ENCODE assay signal across 15 mouse cellular contexts in genomic region chr7:125558997-125559396, GRCm38 (mm10). TPM values are rescaled to one million over a fixed set of nuclear protein-coding genes. Genes with fewer than 3 reads are reported as not detected.
DNase-seq lines count a peak whose midpoint lies in the region; ATAC-seq and TF ChIP-seq lines count a peak whose summit lies in the region.
"Had no signal": no experiment of that assay in that cellular context is flagged by ENCODE, and none has a peak within 500 bp of the region (broad histone marks: within the 10 kb centered on the region; RNA-seq: fewer than 3 reads in every experiment).

No protein-coding gene starts in this region.

- no peak overlapping the region for H3K4me2 ChIP-seq in heart, embryonic 11.5 days
- no peak overlapping the region for H3K4me2 ChIP-seq in stomach, embryonic 15.5 days
- H3K4me2 ChIP-seq in hindbrain, embryonic 11.5 days (replicated peaks; ENCODE audit: low read depth, low read length) = no peak overlapping the region
- H3K4me2 ChIP-seq: embryonic facial prominence, embryonic 13.5 days; heart, embryonic 13.5 days; midbrain, embryonic 12.5 days had no signal

- H3K4me1 ChIP-seq in heart, adult 2 months (ENCODE audit: control insufficient read depth, insufficient read depth, low read length) = peaks cover 49% of the 10 kb centered on the region
- peaks cover 6% of the 10 kb centered on the region for H3K4me1 ChIP-seq in heart, embryonic 11.5 days (ENCODE audit: control insufficient read depth, insufficient read depth, low read length)
- peaks cover 71% of the 10 kb centered on the region for H3K4me1 ChIP-seq in brown adipose tissue, adult 24 weeks (ENCODE audit: control insufficient read depth, insufficient read depth, insufficient read length, low read length)
- peaks cover 34% of the 10 kb centered on the region for H3K4me1 ChIP-seq in stomach, embryonic 15.5 days
- H3K4me1 ChIP-seq in hindbrain, embryonic 11.5 days (replicated peaks; ENCODE audit: control insufficient read depth, insufficient read depth, low read length) = no peaks in the 10 kb centered on the region

- TF ChIP-seq CTCF in heart, adult 2 months (IDR thresholded peaks at IDR 0.05) = no peak

- 0 out of 2 replicates have a peak, but pooled peaks have one; percentile 33 for TF ChIP-seq EP300 in heart, adult 2 months (IDR thresholded peaks at IDR 0.05; ENCODE audit: insufficient read depth, low read depth, low read length)

- peaks cover 3% of the 10 kb centered on the region; the same call in 1 of the 2 replicates for H3K36me3 ChIP-seq in heart, adult 2 months (ENCODE audit: control insufficient read depth, insufficient read depth, low read length)
- no peaks in the 10 kb centered on the region for H3K36me3 ChIP-seq in heart, embryonic 11.5 days (ENCODE audit: control insufficient read depth, insufficient read depth, low read length)
- no peaks in the 10 kb centered on the region for H3K36me3 ChIP-seq in stomach, embryonic 15.5 days
- no peaks in the 10 kb centered on the region for H3K36me3 ChIP-seq in hindbrain, embryonic 11.5 days (ENCODE audit: control insufficient read depth, insufficient read depth, low read length)
- H3K36me3 ChIP-seq: embryonic facial prominence, embryonic 13.5 days; forebrain, embryonic 10.5 days; heart, embryonic 13.5 days; midbrain, embryonic 12.5 days had no signal

- no peak for ATAC-seq in heart, embryonic 11.5 days (replicated peaks; ENCODE audit: insufficient number of reproducible peaks, low FRiP score, low TSS enrichment)
- ATAC-seq in stomach, embryonic 15.5 days (ENCODE audit: insufficient read depth, low FRiP score, low read depth) = no peak
- ATAC-seq in hindbrain, embryonic 11.5 days (ENCODE audit: low FRiP score) = no peak

- intact Hi-C loops in heart, adult 2 months (cut with DNase I) = no loop called here

- peak overlapping the region; percentile 60 for H3K27ac ChIP-seq in heart, adult 2 months
- no peak overlapping the region for H3K27ac ChIP-seq in heart, embryonic 11.5 days (ENCODE audit: low read depth, low read length)
- H3K27ac ChIP-seq in brown adipose tissue, adult 24 weeks (replicated peaks; ENCODE audit: low read depth, low read length) = peak overlapping the region; percentile 78
- peak overlapping the region; percentile 21; the same call in 1 of the 2 replicates for H3K27ac ChIP-seq in stomach, embryonic 15.5 days
- H3K27ac ChIP-seq in hindbrain, embryonic 11.5 days (ENCODE audit: low read depth, low read length) = no peak overlapping the region
- H3K27ac ChIP-seq: embryonic facial prominence, embryonic 13.5 days; forebrain, embryonic 10.5 days; heart, embryonic 13.5 days; liver, embryonic 14.5 days; midbrain, embryonic 12.5 days had no signal

- H3K79me2 ChIP-seq in heart, adult 2 months (replicated peaks; ENCODE audit: control insufficient read depth, insufficient read depth, low read length) = no peaks in the 10 kb centered on the region

- H3K9ac ChIP-seq in heart, adult 2 months (ENCODE audit: low read depth, low read length) = no peak overlapping the region
- no peak overlapping the region for H3K9ac ChIP-seq in heart, embryonic 11.5 days (ENCODE audit: low read depth, low read length)
- H3K9ac ChIP-seq in stomach, embryonic 15.5 days = no peak overlapping the region
- H3K9ac ChIP-seq in hindbrain, embryonic 11.5 days (ENCODE audit: low read depth, low read length) = no peak overlapping the region
- H3K9ac ChIP-seq: embryonic facial prominence, embryonic 13.5 days; heart, embryonic 13.5 days; liver, embryonic 14.5 days; midbrain, embryonic 12.5 days had no signal

- no peaks in the 10 kb centered on the region for H3K27me3 ChIP-seq in heart, adult 2 months (ENCODE audit: control insufficient read depth, insufficient read depth, low read length)
- peaks cover 2% of the 10 kb centered on the region; the same call in 1 of the 2 replicates for H3K27me3 ChIP-seq in heart, embryonic 11.5 days (ENCODE audit: control insufficient read depth, insufficient read depth, low read length)
- H3K27me3 ChIP-seq in stomach, embryonic 15.5 days (replicated peaks) = no peaks in the 10 kb centered on the region
- no peaks in the 10 kb centered on the region for H3K27me3 ChIP-seq in hindbrain, embryonic 11.5 days (ENCODE audit: control insufficient read depth, insufficient read depth, low read length)

- H3K4me3 ChIP-seq in heart, adult 2 months = no peak overlapping the region
- H3K4me3 ChIP-seq in heart, embryonic 11.5 days (ENCODE audit: low read depth, low read length) = no peak overlapping the region
- H3K4me3 ChIP-seq in brown adipose tissue, adult 24 weeks (ENCODE audit: insufficient read depth, low read depth, low read length) = no peak overlapping the region
- no peak overlapping the region for H3K4me3 ChIP-seq in stomach, embryonic 15.5 days (replicated peaks)
- no peak overlapping the region for H3K4me3 ChIP-seq in hindbrain, embryonic 11.5 days (ENCODE audit: low read depth, low read length)
- H3K4me3 ChIP-seq: embryonic facial prominence, embryonic 13.5 days; forebrain, embryonic 10.5 days; heart, embryonic 13.5 days; midbrain, embryonic 12.5 days had no signal

- 43% methylated on average over 5 of the region's 5 CpGs for WGBS in heart, adult 2 months
- 54% methylated on average over 5 of the region's 5 CpGs for WGBS in heart, embryonic 11.5 days (ENCODE audit: insufficient replicate concordance)
- 59% methylated on average over 5 of the region's 5 CpGs for WGBS in stomach, embryonic 15.5 days
- WGBS in hindbrain, embryonic 11.5 days = 60% methylated on average over 5 of the region's 5 CpGs

- DNase-seq in heart, adult 2 months = peak; percentile 43 to 48
- DNase-seq in lung, adult 18-20 months = peak; percentile 62 to 74
- no peak for DNase-seq in lung, postnatal 25 days (ENCODE audit: low spot score)
- DNase-seq in kidney, postnatal 36 days = no peak
- DNase-seq in hindbrain, embryonic 11.5 days (ENCODE audit: low spot score) = no peak
- DNase-seq: cerebellum, adult 11-12 months; right cerebral cortex, postnatal 25 days had no signal

- no peak for TF ChIP-seq POLR2A in heart, adult 2 months (IDR thresholded peaks at IDR 0.05; ENCODE audit: insufficient read depth, low read depth, low read length)

- no peaks in the 10 kb centered on the region for H3K9me3 ChIP-seq in heart, embryonic 11.5 days (replicated peaks; ENCODE audit: control insufficient read depth, low read length)
- H3K9me3 ChIP-seq in stomach, embryonic 15.5 days = no peaks in the 10 kb centered on the region
- no peaks in the 10 kb centered on the region for H3K9me3 ChIP-seq in hindbrain, embryonic 11.5 days (ENCODE audit: control insufficient read depth, low read length)
- H3K9me3 ChIP-seq: embryonic facial prominence, embryonic 13.5 days; forebrain, embryonic 10.5 days; heart, embryonic 13.5 days; midbrain, embryonic 12.5 days had no signal

RNA-seq across cellular contexts. Expression of gene Il4ra, which starts 7.1 kb away (rescaled TPM):
- total RNA-seq in heart, adult 2 months (2021) = 10 to 100 TPM; 13.2 to 20.1 TPM
- polyA plus RNA-seq in heart, adult 2 months (2012; rRNA removed) = 14.3 and 19.1 TPM in 2 replicates
- polyA plus RNA-seq in heart, embryonic 11.5 days (2014; fragmentation: Nextera tagmentation; extraction: Ambion mirVana) = 1.5 and 1.6 TPM in 2 replicates
- polyA plus RNA-seq in brown adipose tissue, adult 24 weeks (2012; ENCODE audit: insufficient read depth, insufficient read length, missing spikeins) = 5.5 and 8.6 TPM in 2 replicates
- 9.5 and 10.1 TPM in 2 replicates for polyA plus RNA-seq in stomach, embryonic 15.5 days (2015; fragmentation: Nextera tagmentation; extraction: Ambion mirVana)
- 2.5 and 2.6 TPM in 2 replicates for polyA plus RNA-seq in hindbrain, embryonic 11.5 days (2014; fragmentation: Nextera tagmentation; extraction: Ambion mirVana)

RNA-seq across cellular contexts. Expression of gene Il21r, which starts 44.2 kb away (rescaled TPM):
- total RNA-seq in heart, adult 2 months (2021) = under 1 TPM; 0.48 to 0.60 TPM
- 1.8 and 2.3 TPM in 2 replicates for polyA plus RNA-seq in heart, adult 2 months (2012; rRNA removed)
- polyA plus RNA-seq in heart, embryonic 11.5 days (2014; fragmentation: Nextera tagmentation; extraction: Ambion mirVana) = 0.10 TPM in 1 of 2 replicates, not detected in the other
- 0.58 TPM in 1 of 2 replicates, not detected in the other for polyA plus RNA-seq in brown adipose tissue, adult 24 weeks (2012; ENCODE audit: insufficient read depth, insufficient read length, missing spikeins)
- polyA plus RNA-seq in stomach, embryonic 15.5 days (2015; fragmentation: Nextera tagmentation; extraction: Ambion mirVana) = 0.57 and 0.65 TPM in 2 replicates
- polyA plus RNA-seq in hindbrain, embryonic 11.5 days (2014; fragmentation: Nextera tagmentation; extraction: Ambion mirVana) = 0.09 and 0.25 TPM in 2 replicates

Comparison
In these comparisons a context has a peak if more than half of its experiments do, and no peak if none do; other contexts are left out.
1. DNase-seq: peak in heart, adult 2 months (2 of 2) and lung, adult 18-20 months (2 of 2); none in lung, postnatal 25 days (single experiment), kidney, postnatal 36 days (0 of 2) and hindbrain, embryonic 11.5 days (single experiment).
2. H3K27ac ChIP-seq: peak in heart, adult 2 months (single experiment), brown adipose tissue, adult 24 weeks (single experiment) and stomach, embryonic 15.5 days (single experiment); none in heart, embryonic 11.5 days (single experiment) and hindbrain, embryonic 11.5 days (single experiment).